Mouse (Mus musculus): ENCODE measurements at regions not wholly inside any gene's neighbourhood (a gene's known extent, or its start where the extent isn't known, plus 50 kb on each side); places are given as distances from the start of the nearest gene placed in this dataset.

- no peak for TF ChIP-seq TAL1 (IDR thresholded peaks at IDR 0.05; ENCODE audit: low read length)
- TF ChIP-seq GATA1 (IDR thresholded peaks at IDR 0.05; ENCODE audit: low read length), result no peak
Observed at GRCm38 (mm10) chr17:47246605-47247004, 122.1 kb upstream of the Mrps10 start.
